ENCODE assay signal across 11 mouse cellular contexts in genomic region chr10:80296824-80297223, GRCm38 (mm10). TPM values are rescaled to one million over a fixed set of nuclear protein-coding genes. Genes with fewer than 3 reads are reported as not detected.
DNase-seq lines count a peak whose midpoint lies in the region; ATAC-seq and TF ChIP-seq lines count a peak whose summit lies in the region.
"Had no signal": no experiment of that assay in that cellular context is flagged by ENCODE, and none has a peak within 500 bp of the region (broad histone marks: within the 10 kb centered on the region; RNA-seq: fewer than 3 reads in every experiment).

No protein-coding gene starts in this region.

- peak overlapping the region; percentile 44; the same call in 1 of the 2 replicates for H3K9ac ChIP-seq in neural tube, embryonic 11.5 days (ENCODE audit: low read length)
- peak overlapping the region; percentile 52; the same call in 1 of the 2 replicates for H3K9ac ChIP-seq in limb, embryonic 14.5 days (ENCODE audit: low read depth, low read length, severe bottlenecking)

- H3K4me1 ChIP-seq in cerebellum, adult 2 months (ENCODE audit: control insufficient read depth, insufficient read depth, low read length): peaks cover 39% of the 10 kb centered on the region
- H3K4me1 ChIP-seq in neural tube, embryonic 11.5 days (ENCODE audit: control insufficient read depth, insufficient read depth, low read length): peaks cover 27% of the 10 kb centered on the region
- H3K4me1 ChIP-seq in limb, embryonic 14.5 days (ENCODE audit: control insufficient read depth, insufficient read depth, low read length): peaks cover 17% of the 10 kb centered on the region

- H3K27ac ChIP-seq in cerebellum, adult 2 months (ENCODE audit: insufficient read depth, low read length): peak overlapping the region; percentile 87
- peak overlapping the region; percentile 56; the same call in 1 of the 2 replicates for H3K27ac ChIP-seq in neural tube, embryonic 11.5 days (ENCODE audit: low read depth, low read length)
- no peak overlapping the region for H3K27ac ChIP-seq in limb, embryonic 14.5 days (replicated peaks; ENCODE audit: low read depth, low read length)

- ATAC-seq in neural tube, embryonic 11.5 days (ENCODE audit: insufficient read depth, low FRiP score, low TSS enrichment): no peak
- no peak for ATAC-seq in limb, embryonic 14.5 days (ENCODE audit: low FRiP score, low read depth)
- no peak for ATAC-seq in frontal cortex, adult (ENCODE audit: low TSS enrichment)
- ATAC-seq: Patski had no signal

- peaks cover 6% of the 10 kb centered on the region for H3K36me3 ChIP-seq in neural tube, embryonic 11.5 days (ENCODE audit: control insufficient read depth, insufficient read depth, low read length)
- peaks cover 22% of the 10 kb centered on the region for H3K36me3 ChIP-seq in limb, embryonic 14.5 days (ENCODE audit: control insufficient read depth, insufficient read depth, low read length)

- DNase-seq in cerebellum, adult 2 months: no peak
- DNase-seq in cerebellum, postnatal 4 days (ENCODE audit: low spot score in 2 of 2): no peak
- DNase-seq in neural tube, embryonic 11.5 days (ENCODE audit: low spot score): no peak
- DNase-seq in neural tube, embryonic 10.5 days (ENCODE audit: extremely low spot score, low spot score): no peak
- no peak for DNase-seq in limb, embryonic 14.5 days (ENCODE audit: low spot score)
- no peak for DNase-seq in thymus, postnatal 36 days
- no peak for DNase-seq in thymus, adult 18-20 months
- DNase-seq: heart, postnatal 36 days; spleen, adult 18-20 months had no signal

- WGBS in cerebellum, adult 2 months: 72% methylated on average over 5 of the region's 5 CpGs
- WGBS in neural tube, embryonic 11.5 days: 84% methylated on average over 5 of the region's 5 CpGs
- 91% methylated on average over 5 of the region's 5 CpGs for WGBS in limb, embryonic 14.5 days

- no peaks in the 10 kb centered on the region for H3K9me3 ChIP-seq in neural tube, embryonic 11.5 days (ENCODE audit: control insufficient read depth, low read length)
- no peaks in the 10 kb centered on the region for H3K9me3 ChIP-seq in limb, embryonic 14.5 days (ENCODE audit: control insufficient read depth, low read length)

- no peaks in the 10 kb centered on the region for H3K27me3 ChIP-seq in cerebellum, adult 2 months (ENCODE audit: control insufficient read depth, insufficient read depth, low read length)
- H3K27me3 ChIP-seq in neural tube, embryonic 11.5 days (ENCODE audit: control insufficient read depth, insufficient read depth, low read length): peaks cover 12% of the 10 kb centered on the region
- H3K27me3 ChIP-seq in limb, embryonic 14.5 days (ENCODE audit: control insufficient read depth, insufficient read depth, low read length): peaks cover 34% of the 10 kb centered on the region
- H3K27me3 ChIP-seq: Patski had no signal

- TF ChIP-seq POLR2A in cerebellum, adult 2 months (IDR thresholded peaks at IDR 0.05; ENCODE audit: borderline replicate concordance, insufficient read depth, low read length): no peak
- TF ChIP-seq POLR2A in limb, embryonic 14.5 days (IDR thresholded peaks at IDR 0.05; ENCODE audit: borderline replicate concordance, extremely low read depth, insufficient read depth, insufficient read length): no peak

- no peak for TF ChIP-seq CTCF in cerebellum, adult 2 months (IDR thresholded peaks at IDR 0.05; ENCODE audit: borderline replicate concordance, insufficient read depth, low read depth, low read length)

- peak overlapping the region; percentile 58 for H3K4me3 ChIP-seq in cerebellum, adult 2 months (replicated peaks; ENCODE audit: insufficient read depth, low read depth, low read length)
- H3K4me3 ChIP-seq in neural tube, embryonic 11.5 days (ENCODE audit: low read depth, low read length): 0 out of 2 replicates have a peak overlapping the region, but pooled peaks have one; percentile 35
- H3K4me3 ChIP-seq in limb, embryonic 14.5 days (replicated peaks; ENCODE audit: low read length): peak overlapping the region; percentile 43; the same call in 1 of the 2 replicates

- H3K4me2 ChIP-seq in neural tube, embryonic 11.5 days (ENCODE audit: low read depth): peak overlapping the region; percentile 67
- H3K4me2 ChIP-seq in limb, embryonic 14.5 days (replicated peaks; ENCODE audit: low read depth, low read length, severe bottlenecking): peak overlapping the region; percentile 62; the same call in 1 of the 2 replicates

RNA-seq across cellular contexts. Expression of gene Apc2, which starts 1.0 kb away (rescaled TPM):
- polyA plus RNA-seq in cerebellum, adult 2 months (2012; rRNA removed): 67.1 and 69.1 TPM in 2 replicates
- 81.4 and 81.7 TPM in 2 replicates for polyA plus RNA-seq in neural tube, embryonic 11.5 days (2014; fragmentation: Nextera tagmentation; extraction: Ambion mirVana)
- 2.5 and 3.3 TPM in 2 replicates for polyA plus RNA-seq in limb, embryonic 14.5 days (2012; rRNA removed)
- polyA plus RNA-seq in limb, embryonic 14.5 days (2014; fragmentation: Nextera tagmentation; extraction: Ambion mirVana): 1.5 and 1.8 TPM in 2 replicates

RNA-seq across cellular contexts. Expression of gene Rps15, which starts 4.6 kb away (rescaled TPM):
- 1,303 and 1,454 TPM in 2 replicates for polyA plus RNA-seq in cerebellum, adult 2 months (2012; rRNA removed)
- polyA plus RNA-seq in neural tube, embryonic 11.5 days (2014; fragmentation: Nextera tagmentation; extraction: Ambion mirVana): 857 and 860 TPM in 2 replicates
- 3,060 and 3,829 TPM in 2 replicates for polyA plus RNA-seq in limb, embryonic 14.5 days (2012; rRNA removed)
- 1,091 and 1,173 TPM in 2 replicates for polyA plus RNA-seq in limb, embryonic 14.5 days (2014; fragmentation: Nextera tagmentation; extraction: Ambion mirVana)

RNA-seq across cellular contexts. Expression of gene 2310011J03Rik, which starts 23.5 kb away (rescaled TPM):
- 49.7 and 51.1 TPM in 2 replicates for polyA plus RNA-seq in cerebellum, adult 2 months (2012; rRNA removed)
- 37.3 and 40.5 TPM in 2 replicates for polyA plus RNA-seq in neural tube, embryonic 11.5 days (2014; fragmentation: Nextera tagmentation; extraction: Ambion mirVana)
- 45.1 and 46.7 TPM in 2 replicates for polyA plus RNA-seq in limb, embryonic 14.5 days (2012; rRNA removed)
- 45.1 and 46.1 TPM in 2 replicates for polyA plus RNA-seq in limb, embryonic 14.5 days (2014; fragmentation: Nextera tagmentation; extraction: Ambion mirVana)

RNA-seq across cellular contexts. Expression of gene Pcsk4, which starts 32.5 kb away (rescaled TPM):
- 13.7 and 14.1 TPM in 2 replicates for polyA plus RNA-seq in cerebellum, adult 2 months (2012; rRNA removed)
- 2.0 and 2.4 TPM in 2 replicates for polyA plus RNA-seq in neural tube, embryonic 11.5 days (2014; fragmentation: Nextera tagmentation; extraction: Ambion mirVana)
- polyA plus RNA-seq in limb, embryonic 14.5 days (2012; rRNA removed): 7.8 and 10.7 TPM in 2 replicates
- polyA plus RNA-seq in limb, embryonic 14.5 days (2014; fragmentation: Nextera tagmentation; extraction: Ambion mirVana): 4.2 and 5.9 TPM in 2 replicates

RNA-seq across cellular contexts. Expression of gene Reep6, which starts 32.9 kb away (rescaled TPM):
- polyA plus RNA-seq in cerebellum, adult 2 months (2012; rRNA removed): 9.0 and 10.3 TPM in 2 replicates
- 4.2 and 5.5 TPM in 2 replicates for polyA plus RNA-seq in neural tube, embryonic 11.5 days (2014; fragmentation: Nextera tagmentation; extraction: Ambion mirVana)
- 3.9 TPM in 2 replicates for polyA plus RNA-seq in limb, embryonic 14.5 days (2012; rRNA removed)
- 9.9 and 10.5 TPM in 2 replicates for polyA plus RNA-seq in limb, embryonic 14.5 days (2014; fragmentation: Nextera tagmentation; extraction: Ambion mirVana)

Comparison
In these comparisons a context has a peak if more than half of its experiments do, and no peak if none do; other contexts are left out.
1. RNA of gene Apc2, which starts 1.0 kb away (polyA plus RNA-seq): 81.4 to 81.7 TPM in neural tube, embryonic 11.5 days and 67.1 to 69.1 TPM in cerebellum, adult 2 months; 1.5 to 3.3 TPM in limb, embryonic 14.5 days; every median in the first group is over 10 times any median in the second.
2. Peak in every context shown above with its lines, with median percentiles within 50 percentile points of each other: H3K4me3 ChIP-seq.